Mouse (Mus musculus) layer of hippocampus, adult 8-10 months (tissue): ENCODE results near the gene Phactr3. TPM values are rescaled to one million over a fixed set of nuclear protein-coding genes. Genes with fewer than 3 reads are reported as not detected.
A peak's percentile ranks its signal among the peaks of the same experiment; 100 is the strongest.
"Not testable (repeated sequence)": the region's sequence is repeated elsewhere in the genome, so short reads cannot be mapped to it uniquely, and the experiment has no call there.

ENCODE experiments used
- DNase-seq, 2 experiments: peaks; one replicate each; pipeline ENCODE4 v3.0.0; 2022; ENCODE audit warnings: low spot score in 2 of 2
- total RNA-seq, 4 experiments: library from RNA; stranded (reverse); gene quantifications; 2 replicates each; pipeline ENCODE4 v1.2.4; 2022

Phactr3 gene
- total RNA-seq, 4 experiments from 2014 or later: 123 to 135 (median 125) TPM

- DNase-seq: peak in 1 of 2 experiments; percentile 5
These were observed 208.1 kb downstream of the Phactr3 start for GRCm38 (mm10) chr2:178326750-178327465.

DNA sequence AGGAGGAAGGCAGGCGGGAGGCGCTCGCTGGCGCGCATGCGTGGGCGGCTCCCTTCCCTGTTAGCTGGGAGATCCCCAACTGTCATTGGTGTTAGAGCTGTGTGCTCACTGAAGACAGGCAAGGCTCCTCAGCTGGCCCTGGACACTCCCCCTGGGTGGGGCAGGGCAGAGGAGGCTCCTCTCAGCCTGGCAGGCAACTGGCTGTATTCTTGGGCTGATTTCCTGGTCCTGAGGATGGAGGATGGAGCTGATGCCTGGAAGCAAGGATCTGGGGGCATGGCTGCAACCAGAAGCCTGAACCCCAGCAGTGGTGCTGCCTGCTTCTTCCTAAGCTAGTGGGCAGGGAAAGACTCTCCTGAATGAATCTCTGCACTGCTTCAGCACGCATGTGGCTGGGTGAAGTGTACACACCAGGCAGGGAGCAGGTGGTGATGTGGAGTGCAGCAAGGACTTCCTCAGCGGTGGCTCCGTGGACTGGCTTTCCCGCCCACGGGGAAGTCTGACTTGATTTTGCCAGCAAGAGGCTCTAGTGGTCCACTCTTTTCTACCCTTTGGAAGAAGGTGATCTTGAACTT is 208.8 kb downstream of the Phactr3 start:
- DNase-seq: peak; percentile 80 to 81

DNA sequence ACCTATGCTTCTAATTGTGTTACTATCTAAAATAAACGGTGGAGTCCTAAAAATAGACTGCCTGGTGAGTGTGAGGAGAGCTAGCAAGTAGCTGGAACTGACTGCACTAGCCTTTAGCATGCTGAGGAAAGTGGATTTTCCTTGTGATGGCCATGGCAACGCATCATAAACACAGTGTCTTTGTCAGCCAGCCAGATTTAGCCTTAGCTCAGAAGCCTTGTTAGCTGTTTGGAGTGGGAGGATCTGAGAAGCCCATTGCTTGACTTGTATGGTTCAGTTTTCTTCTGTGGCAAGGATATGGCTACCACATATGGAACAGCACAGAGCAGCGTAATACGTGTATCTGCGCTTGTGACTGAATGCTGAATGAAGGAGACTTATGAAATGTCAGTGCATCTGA is 210.8 kb downstream of the Phactr3 start:
- peak in 1 of 2 experiments; percentile 18 for DNase-seq

GRCm38 (mm10) chr2:178329986-178330385 is 211.2 kb downstream of the Phactr3 start:
- DNase-seq: no peak

GRCm38 (mm10) chr2:178337878-178338277 is 219.1 kb downstream of the Phactr3 start:
- no peak for DNase-seq

- no peak for DNase-seq
These were observed 220.3 kb downstream of the Phactr3 start for GRCm38 (mm10) chr2:178339044-178339443.

GRCm38 (mm10) chr2:178342105-178342504 is 223.3 kb downstream of the Phactr3 start:
- not testable (repeated sequence) for DNase-seq

GRCm38 (mm10) chr2:178342597-178342996 is 223.8 kb downstream of the Phactr3 start:
- DNase-seq: no peak

Other genes with a start within 250 kb of the Phactr3 start
- 10 to 100 TPM in 1 of 4 experiments, 1 to 10 TPM in 3; 5.4 to 10.4 (median 6.4) TPM for gene Gm14327, start 221.9 kb upstream of the Phactr3 start, total RNA-seq
- gene Zfp972, start 193.4 kb upstream of the Phactr3 start, total RNA-seq: 1 to 10 TPM in 3 of 4 experiments, under 1 TPM in 1; 0.64 to 1.3 (median 1.1) TPM
- 10 to 100 TPM; 57.9 to 76.8 (median 68.9) TPM for gene Gm14326, start 161.7 kb upstream of the Phactr3 start, total RNA-seq
- 10 to 100 TPM; 30.7 to 40.8 (median 31.1) TPM for gene Zfp971, start 95.7 kb upstream of the Phactr3 start, total RNA-seq
- gene Zfp931, start 40.5 kb upstream of the Phactr3 start, total RNA-seq: 10 to 100 TPM; 23.3 to 36.1 (median 27.2) TPM